13 mouse cellular contexts compared by ENCODE assay signal in genomic region chr9:26625171-26625937, GRCm38 (mm10).
DNase-seq lines count a peak whose midpoint lies in the region; ATAC-seq lines count a peak whose summit lies in the region.
"Had no signal": no experiment of that assay in that cellular context is flagged by ENCODE, and none has a peak within 500 bp of the region (broad histone marks: within the 10 kb centered on the region; RNA-seq: fewer than 3 reads in every experiment).

No protein-coding gene starts in this region.

- no peak for DNase-seq in hindbrain, embryonic 10.5 days (ENCODE audit: low spot score)
- peak; percentile 67 to 70 for DNase-seq in cerebellum, adult 18-20 months
- peak; percentile 85 for DNase-seq in gastrocnemius, postnatal 25 days
- DNase-seq in kidney, adult 9 months = peak; percentile 61
- no peak for DNase-seq in spleen, postnatal 4 days (ENCODE audit: low spot score in 2 of 2)
- no peak for DNase-seq in adrenal gland, adult 2 months
- DNase-seq: B cell, adult 2 months; lung, postnatal 36 days had no signal

- H3K4me2 ChIP-seq in hindbrain, embryonic 16.5 days (ENCODE audit: low read length) = no peak overlapping the region
- no peak overlapping the region for H3K4me2 ChIP-seq in forebrain, embryonic 15.5 days (replicated peaks)
- H3K4me2 ChIP-seq: hindbrain, embryonic 14.5 days; liver, embryonic 12.5 days had no signal

- H3K36me3 ChIP-seq in hindbrain, embryonic 16.5 days (ENCODE audit: control insufficient read depth, insufficient read depth, low read length) = no peaks in the 10 kb centered on the region
- H3K36me3 ChIP-seq in hindbrain, embryonic 10.5 days = no peaks in the 10 kb centered on the region
- H3K36me3 ChIP-seq in forebrain, embryonic 15.5 days = no peaks in the 10 kb centered on the region
- H3K36me3 ChIP-seq: liver, embryonic 12.5 days had no signal

- H3K27me3 ChIP-seq in hindbrain, embryonic 16.5 days (replicated peaks; ENCODE audit: control insufficient read depth, insufficient read depth, low read length) = no peaks in the 10 kb centered on the region
- H3K27me3 ChIP-seq in hindbrain, embryonic 10.5 days (ENCODE audit: insufficient read depth, poor library complexity, severe bottlenecking) = no peaks in the 10 kb centered on the region
- no peaks in the 10 kb centered on the region for H3K27me3 ChIP-seq in forebrain, embryonic 15.5 days
- H3K27me3 ChIP-seq: liver, embryonic 12.5 days had no signal

- H3K4me3 ChIP-seq in hindbrain, embryonic 16.5 days (ENCODE audit: low read length) = no peak overlapping the region
- no peak overlapping the region for H3K4me3 ChIP-seq in hindbrain, embryonic 10.5 days
- no peak overlapping the region for H3K4me3 ChIP-seq in forebrain, embryonic 15.5 days
- H3K4me3 ChIP-seq: left cerebral cortex, adult 2 months; liver, embryonic 12.5 days had no signal

- WGBS in hindbrain, embryonic 16.5 days = 63% methylated on average over 2 of the region's 2 CpGs
- WGBS in hindbrain, embryonic 10.5 days = 72% methylated on average over 2 of the region's 2 CpGs
- 67% methylated on average over 2 of the region's 2 CpGs for WGBS in forebrain, embryonic 15.5 days

- no peaks in the 10 kb centered on the region for H3K9me3 ChIP-seq in hindbrain, embryonic 16.5 days (ENCODE audit: control insufficient read depth, low read length)
- H3K9me3 ChIP-seq in hindbrain, embryonic 10.5 days = no peaks in the 10 kb centered on the region
- H3K9me3 ChIP-seq in forebrain, embryonic 15.5 days = no peaks in the 10 kb centered on the region
- H3K9me3 ChIP-seq: liver, embryonic 12.5 days had no signal

- H3K4me1 ChIP-seq in hindbrain, embryonic 16.5 days (ENCODE audit: control insufficient read depth, insufficient read depth, low read depth, low read length) = no peaks in the 10 kb centered on the region
- no peaks in the 10 kb centered on the region for H3K4me1 ChIP-seq in hindbrain, embryonic 10.5 days (replicated peaks)
- peaks cover 2% of the 10 kb centered on the region; the same call in 1 of the 2 replicates for H3K4me1 ChIP-seq in forebrain, embryonic 15.5 days
- H3K4me1 ChIP-seq: liver, embryonic 12.5 days had no signal

- peak; percentile 78 for ATAC-seq in hindbrain, embryonic 16.5 days
- no peak for ATAC-seq in forebrain, embryonic 15.5 days (replicated peaks)
- ATAC-seq: liver, embryonic 12.5 days had no signal

- no peak overlapping the region for H3K27ac ChIP-seq in hindbrain, embryonic 16.5 days (ENCODE audit: low read depth, low read length)
- H3K27ac ChIP-seq in hindbrain, embryonic 10.5 days = no peak overlapping the region
- H3K27ac ChIP-seq in forebrain, embryonic 15.5 days (replicated peaks) = no peak overlapping the region
- H3K27ac ChIP-seq: hindbrain, embryonic 14.5 days; left cerebral cortex, adult 2 months; liver, embryonic 12.5 days had no signal

- no peak overlapping the region for H3K9ac ChIP-seq in hindbrain, embryonic 16.5 days (ENCODE audit: low read depth, low read length)
- H3K9ac ChIP-seq in forebrain, embryonic 15.5 days (replicated peaks) = no peak overlapping the region
- H3K9ac ChIP-seq: hindbrain, embryonic 14.5 days; liver, embryonic 12.5 days had no signal

Comparison
In these comparisons a context has a peak if more than half of its experiments do, and no peak if none do; other contexts are left out.
1. DNase-seq: peak in cerebellum, adult 18-20 months (2 of 2), gastrocnemius, postnatal 25 days (single experiment) and kidney, adult 9 months (single experiment); none in hindbrain, embryonic 10.5 days (single experiment), spleen, postnatal 4 days (0 of 2) and adrenal gland, adult 2 months (single experiment).